Mouse (Mus musculus) erythroblast, embryonic 14.5 days (primary cell): ENCODE measurements around the gene Prpf40b.
"Not testable (repeated sequence)": the region's sequence is repeated elsewhere in the genome, so short reads cannot be mapped to it uniquely, and the experiment has no call there.

Source experiments
- GATA1 ChIP-seq: IDR thresholded peaks from 2 replicates; pipeline ENCODE4 v1.6.1; 2012; ENCODE audit warnings: low read length, inconsistent platforms, mixed read lengths
- TAL1 ChIP-seq: IDR thresholded peaks from 3 replicates; pipeline ENCODE4 v1.6.1; 2012; ENCODE audit warnings: low read length, inconsistent platforms, mixed read lengths

DNA sequence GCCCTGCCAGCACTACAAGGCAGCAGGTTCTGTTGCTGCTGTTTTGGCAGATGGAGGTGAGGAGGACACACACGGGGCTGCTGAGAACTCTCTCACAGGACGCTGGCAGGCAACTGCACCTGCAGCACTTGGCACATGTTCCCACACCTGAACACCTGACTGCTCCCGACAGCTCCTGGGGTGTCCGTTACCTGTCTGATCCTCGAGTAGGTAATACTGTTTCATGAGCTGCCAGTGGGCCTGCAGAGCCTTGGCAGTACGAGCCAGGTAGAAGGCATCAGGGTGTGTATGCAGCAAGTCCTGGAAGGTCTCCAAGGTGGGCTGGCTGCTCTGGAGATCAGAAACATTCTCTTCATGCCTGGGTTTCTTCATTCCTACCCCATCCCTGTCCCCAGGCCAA is 48.2 kb upstream of the Prpf40b start:
- TF ChIP-seq TAL1, GATA1: not testable (repeated sequence)
